Mouse (Mus musculus): ENCODE data around the gene Anxa2. TPM values are rescaled to one million over a fixed set of nuclear protein-coding genes. Genes with fewer than 3 reads are reported as not detected.

Anxa2 gene
- total RNA-seq, 2 experiments from 2014 or later: 251 to 268 TPM

DNA sequence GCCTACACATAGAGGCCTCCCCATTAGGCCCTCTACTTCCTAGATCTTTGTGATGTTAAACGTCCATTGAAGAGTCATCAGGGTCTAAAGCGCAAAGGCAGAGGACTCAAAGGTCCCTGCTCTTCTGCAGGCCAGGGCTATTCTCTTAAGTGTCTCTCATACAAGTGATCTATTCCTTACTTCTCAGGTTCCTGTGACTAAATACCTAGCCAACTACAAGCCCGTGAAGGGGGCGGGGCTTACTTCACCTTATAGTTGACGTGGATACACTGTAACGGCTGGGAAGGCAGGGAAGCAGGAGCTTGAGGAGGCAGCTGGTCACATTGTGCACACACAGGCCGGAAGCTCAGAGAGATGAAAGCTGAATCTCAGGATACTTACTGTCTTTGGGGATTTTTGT, 6.5 kb downstream of the Anxa2 start:
- DNase-seq: no peak

- no peak for DNase-seq
Observed at GRCm38 (mm10) chr9:69463046-69463445, 9.6 kb downstream of the Anxa2 start.

- DNase-seq: no peak
Observed at GRCm38 (mm10) chr9:69464109-69464756, 10.8 kb downstream of the Anxa2 start.

GRCm38 (mm10) chr9:69466098-69466497, 12.7 kb downstream of the Anxa2 start:
- no peak for DNase-seq

DNA sequence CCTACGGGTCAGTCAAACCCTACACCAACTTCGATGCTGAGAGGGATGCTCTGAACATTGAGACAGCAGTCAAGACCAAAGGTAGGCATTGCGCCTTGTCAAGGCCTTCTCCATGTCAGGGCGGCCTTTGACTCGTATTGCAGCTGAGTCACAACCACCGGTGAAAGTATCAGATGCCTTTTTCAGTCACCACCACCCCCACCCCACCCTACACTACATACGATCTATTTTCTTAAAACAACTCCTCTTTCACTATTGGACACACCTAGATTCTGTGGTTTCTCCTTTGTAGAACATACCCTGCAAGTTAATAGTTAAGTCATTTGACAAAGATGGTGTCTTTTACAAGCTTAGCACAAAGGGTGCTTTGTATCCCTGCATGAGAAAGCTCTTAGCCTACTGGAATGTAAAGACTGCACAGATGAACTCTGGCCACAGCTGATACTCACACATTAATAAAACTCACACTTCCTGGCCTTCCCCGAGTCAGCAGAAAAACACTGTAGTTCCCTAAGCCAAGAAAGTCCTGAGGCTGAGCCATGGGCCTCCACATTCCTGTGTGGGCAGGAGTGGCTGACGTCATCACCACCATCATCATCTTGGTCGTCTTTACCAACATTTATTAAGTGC, 14.0 kb downstream of the Anxa2 start:
- DNase-seq: no peak

DNA sequence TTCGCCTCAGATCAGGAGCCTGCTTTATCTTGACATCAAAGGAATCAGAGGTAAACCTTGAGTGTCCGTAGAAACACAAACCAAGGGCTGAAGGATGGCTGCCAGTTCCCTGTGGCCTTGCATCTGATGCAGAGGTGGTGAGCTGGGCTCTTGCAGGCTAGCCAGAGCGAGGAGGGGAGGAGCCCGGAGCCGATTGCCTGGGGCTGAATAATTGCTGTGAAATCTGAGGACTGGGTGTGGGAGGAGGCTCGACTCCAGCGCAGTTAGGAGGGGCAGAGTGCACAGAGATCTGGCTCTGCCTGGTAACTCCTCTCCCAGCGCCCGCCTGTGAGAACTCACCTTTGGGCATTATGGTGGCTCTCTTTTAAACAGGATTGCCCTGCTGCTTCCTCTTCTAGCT, 15.6 kb downstream of the Anxa2 start:
- peak; percentile 45 for DNase-seq

DNA sequence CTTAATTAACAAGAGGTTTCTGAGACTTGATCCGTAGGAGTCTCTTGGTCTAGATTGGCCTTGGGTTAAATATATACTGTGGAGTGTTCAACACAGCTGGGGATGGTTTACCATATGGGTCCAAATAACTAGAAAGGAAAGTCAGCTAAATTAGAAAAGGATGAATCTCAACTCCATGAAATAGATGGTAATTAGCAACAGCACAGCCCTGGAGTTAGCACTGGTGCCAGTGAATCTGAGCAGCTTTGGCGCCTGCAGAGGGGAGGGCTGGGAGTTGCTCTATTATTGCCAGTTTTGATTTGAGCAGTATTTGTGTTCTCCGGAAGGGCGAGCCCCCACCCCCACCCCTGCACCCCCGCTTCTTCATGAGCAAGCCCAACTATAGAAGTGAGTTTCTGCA, 16.9 kb downstream of the Anxa2 start:
- no peak for DNase-seq

DNA sequence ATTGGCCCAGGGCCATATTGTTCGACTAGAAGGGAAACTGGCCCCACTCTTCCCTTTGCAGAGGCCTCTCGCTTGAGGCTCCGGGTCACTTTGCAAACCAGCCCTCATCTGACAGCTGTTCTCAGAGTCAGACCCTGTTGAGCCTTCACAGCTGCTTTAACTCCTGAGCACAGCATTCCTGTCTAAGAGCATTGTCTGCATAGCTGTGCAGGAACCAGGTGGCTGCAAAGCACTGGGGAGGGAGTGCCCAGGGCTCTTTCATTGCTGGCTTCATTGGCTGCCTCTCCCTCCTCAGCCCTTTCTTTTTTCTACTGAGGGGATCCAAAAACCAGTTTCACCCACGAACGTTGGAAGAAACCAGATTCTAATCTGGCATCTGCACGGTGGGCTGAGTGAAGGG, 17.5 kb downstream of the Anxa2 start:
- peak; percentile 41 for DNase-seq

DNA sequence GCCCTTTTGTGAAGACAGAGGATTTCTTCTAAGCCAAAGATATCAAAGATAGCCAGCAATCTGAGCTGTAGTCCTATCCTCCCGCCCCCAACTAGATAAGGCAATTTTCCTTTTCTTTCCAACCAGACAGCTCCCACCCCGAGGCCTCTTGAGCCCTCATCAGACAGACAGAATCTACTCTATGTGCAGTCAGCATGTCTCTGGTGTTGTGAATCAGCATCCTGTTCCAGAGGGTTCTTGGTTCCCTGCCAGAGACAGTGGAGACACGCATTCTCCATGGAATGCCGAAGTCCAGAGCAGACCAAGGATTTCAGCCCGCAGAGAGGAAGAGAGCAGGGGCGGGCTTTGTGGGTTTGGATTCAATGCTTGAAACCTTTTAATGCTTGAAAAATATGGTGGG, 19.3 kb downstream of the Anxa2 start:
- DNase-seq: peak; percentile 84

DNA sequence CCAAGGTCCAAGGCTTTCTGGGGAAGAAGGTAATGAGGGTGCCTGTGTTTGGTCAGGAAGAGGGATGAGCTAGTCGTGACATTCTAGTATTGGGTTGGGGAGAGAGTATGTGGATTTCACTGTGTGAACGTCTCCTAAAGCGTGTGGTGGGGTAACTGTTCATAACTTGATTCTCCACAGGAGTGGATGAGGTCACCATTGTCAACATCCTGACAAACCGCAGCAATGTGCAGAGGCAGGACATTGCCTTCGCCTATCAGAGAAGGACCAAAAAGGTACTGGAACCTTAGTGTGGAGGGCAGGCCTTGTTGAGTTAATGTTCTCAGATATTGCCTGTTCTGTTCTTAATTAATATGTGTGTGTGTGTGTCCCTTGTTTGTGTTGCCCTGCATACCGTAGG, 22.5 kb downstream of the Anxa2 start:
- DNase-seq: no peak

GRCm38 (mm10) chr9:69477195-69477823, 23.9 kb downstream of the Anxa2 start:
- DNase-seq: peak; percentile 43

GRCm38 (mm10) chr9:69477824-69478222, 24.4 kb downstream of the Anxa2 start:
- DNase-seq: no peak

- DNase-seq: peak; percentile 91
Observed at GRCm38 (mm10) chr9:69480344-69480743, 26.9 kb downstream of the Anxa2 start.

GRCm38 (mm10) chr9:69483811-69484210, 30.4 kb downstream of the Anxa2 start:
- no peak for DNase-seq

DNA sequence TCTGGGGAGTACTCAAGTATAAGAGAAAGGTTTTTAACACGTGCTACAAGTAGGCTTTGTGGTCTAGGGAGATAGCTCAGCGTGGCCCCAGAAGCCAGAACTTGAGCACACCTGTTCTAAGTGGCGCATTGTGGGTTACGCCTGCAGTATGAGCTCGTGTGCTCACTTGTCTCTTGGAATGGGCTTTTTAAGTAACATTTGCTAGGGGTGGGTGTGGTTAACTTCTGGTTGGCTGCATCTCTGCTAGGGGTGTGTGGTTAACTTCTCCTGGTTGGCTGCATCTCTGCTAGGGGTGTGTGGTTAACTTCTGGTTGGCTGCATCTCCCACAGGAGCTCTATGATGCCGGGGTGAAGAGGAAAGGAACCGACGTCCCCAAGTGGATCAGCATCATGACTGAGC, 32.7 kb downstream of the Anxa2 start:
- DNase-seq: no peak

- DNase-seq: peak; percentile 28
Observed at GRCm38 (mm10) chr9:69488510-69488909, 35.1 kb downstream of the Anxa2 start.

DNA sequence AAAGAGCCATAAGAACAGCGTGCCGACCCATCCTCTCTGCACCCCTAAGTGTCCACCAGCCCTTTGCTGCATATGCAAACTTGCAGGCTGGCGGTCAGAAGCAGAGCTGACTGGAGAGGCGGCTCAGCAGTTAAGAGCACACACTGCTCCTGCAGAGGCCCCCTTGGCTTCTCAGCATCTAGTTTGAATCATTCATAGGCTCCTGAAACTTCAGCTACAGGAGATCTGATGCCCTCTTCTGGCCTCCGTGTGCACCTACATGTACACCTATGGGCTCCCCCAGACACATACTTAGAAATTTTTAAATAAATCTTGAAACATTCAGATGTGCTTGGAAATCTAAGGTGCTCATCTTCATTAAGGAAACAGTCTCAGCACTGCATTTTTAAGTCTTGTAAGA, 35.6 kb downstream of the Anxa2 start:
- no peak for DNase-seq

- DNase-seq: no peak
Observed at GRCm38 (mm10) chr9:69492809-69493208, 39.4 kb downstream of the Anxa2 start.

DNA sequence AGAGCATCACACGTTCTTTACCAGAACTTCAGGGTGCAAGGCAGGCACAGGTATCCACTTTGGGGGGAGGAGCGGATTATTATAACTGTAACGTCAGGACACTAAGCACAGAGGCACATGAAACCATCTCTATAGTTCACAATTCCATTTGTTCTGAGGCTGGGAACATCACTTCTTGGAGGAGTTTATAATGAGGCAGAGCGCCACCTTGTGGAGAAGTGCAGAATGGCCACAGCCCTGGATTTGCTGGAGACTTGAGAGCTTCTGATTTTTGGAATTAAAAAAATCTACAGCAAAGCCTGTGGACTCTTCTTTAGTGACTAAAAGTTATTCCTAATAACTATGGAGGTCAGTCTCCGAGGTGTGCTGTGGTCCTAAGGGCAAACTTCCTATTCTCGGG, 49.1 kb downstream of the Anxa2 start:
- peak; percentile 78 for DNase-seq

- peak; percentile 58 for DNase-seq
Observed at GRCm38 (mm10) chr9:69505611-69506010, 52.2 kb downstream of the Anxa2 start.

GRCm38 (mm10) chr9:69507206-69507605, 53.8 kb downstream of the Anxa2 start:
- DNase-seq: no peak

DNA sequence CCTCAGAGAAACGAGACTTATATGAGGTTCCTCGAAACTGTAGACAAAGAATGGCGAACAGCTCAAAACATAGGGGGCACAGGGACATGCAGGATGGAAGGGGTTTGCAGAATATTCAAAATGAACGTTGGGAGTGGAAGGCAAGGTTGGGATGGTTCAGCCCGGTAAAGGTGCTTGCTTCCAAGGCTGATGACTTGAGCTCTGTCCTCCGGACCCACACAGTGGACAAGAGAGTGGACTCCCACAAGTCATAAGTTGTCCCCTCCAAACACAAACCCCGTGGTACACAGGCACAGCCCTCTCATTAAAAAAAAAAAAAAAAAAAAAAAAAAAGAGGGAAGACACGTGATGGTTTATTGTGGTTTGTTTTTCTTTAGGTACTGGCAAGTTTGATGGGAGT, 54.6 kb downstream of the Anxa2 start:
- DNase-seq: no peak

- DNase-seq: no peak
Observed at GRCm38 (mm10) chr9:69511881-69512590, 58.6 kb downstream of the Anxa2 start.

All from heart, postnatal 4 days (tissue).